Mouse (Mus musculus) fat pad, adult 2 months (tissue): ENCODE measurements around the gene Prkaca.

Experiments
- DNase-seq: peaks from one replicate; pipeline ENCODE4 v3.0.0-alpha.2; 2011; ENCODE audit warnings: low read depth, low spot score; ENCODE audit errors: extremely low read depth

Gene Prkaca

GRCm38 (mm10) chr8:83972150-83973120 is at the start of gene Prkaca:
Gene Prkaca, plus strand, starts transcription at chr8:83972993.
- peak; percentile 86 for DNase-seq

GRCm38 (mm10) chr8:83924585-83924984 is 48.2 kb upstream of the Prkaca start:
- no peak for DNase-seq

GRCm38 (mm10) chr8:83926266-83926665 is 46.5 kb upstream of the Prkaca start:
- no peak for DNase-seq

GRCm38 (mm10) chr8:83934222-83934621 is 38.6 kb upstream of the Prkaca start:
- no peak for DNase-seq

- DNase-seq, result no peak
Observed at GRCm38 (mm10) chr8:83934994-83935393, 37.8 kb upstream of the Prkaca start.

GRCm38 (mm10) chr8:83935435-83935834 is 37.4 kb upstream of the Prkaca start:
- no peak for DNase-seq

GRCm38 (mm10) chr8:83937645-83938044 is 35.1 kb upstream of the Prkaca start:
- DNase-seq, result no peak

GRCm38 (mm10) chr8:83938330-83938729 is 34.5 kb upstream of the Prkaca start:
- no peak for DNase-seq

- no peak for DNase-seq
Observed at GRCm38 (mm10) chr8:83941066-83941677, 31.6 kb upstream of the Prkaca start.

- no peak for DNase-seq
Observed at GRCm38 (mm10) chr8:83942446-83942845, 30.3 kb upstream of the Prkaca start.

GRCm38 (mm10) chr8:83945540-83945939 is 27.3 kb upstream of the Prkaca start:
- DNase-seq, result no peak

- no peak for DNase-seq
Observed at GRCm38 (mm10) chr8:83954749-83955105, 18.1 kb upstream of the Prkaca start.

GRCm38 (mm10) chr8:83955106-83955957 is 17.5 kb upstream of the Prkaca start, which contains the start of the genes Gm10644 and Asf1b:
Gene Gm10644, minus strand, starts transcription at chr8:83955205.
Gene Asf1b, plus strand, starts transcription at chr8:83955507.
- peak; percentile 98 for DNase-seq

GRCm38 (mm10) chr8:83955958-83956218 is 16.9 kb upstream of the Prkaca start:
- no peak for DNase-seq

- DNase-seq, result no peak
Observed at GRCm38 (mm10) chr8:83956789-83957188, 16.0 kb upstream of the Prkaca start.

GRCm38 (mm10) chr8:83964015-83964765 is 8.6 kb upstream of the Prkaca start:
- peak; percentile 85 for DNase-seq

- DNase-seq, result no peak
Observed at GRCm38 (mm10) chr8:83967701-83968100, 5.1 kb upstream of the Prkaca start.

- no peak for DNase-seq
Observed at GRCm38 (mm10) chr8:83971121-83971520, 1.7 kb upstream of the Prkaca start.

GRCm38 (mm10) chr8:83971661-83972060 is 1.1 kb upstream of the Prkaca start:
- DNase-seq, result no peak

- no peak for DNase-seq
Observed at GRCm38 (mm10) chr8:83973161-83974031, 603 bp downstream of the Prkaca start.
